Mouse (Mus musculus) lung, postnatal 25 days (tissue): ENCODE measurements at regions not wholly inside any gene's neighbourhood (a gene's known extent, or its start where the extent isn't known, plus 50 kb on each side); places are given as distances from the start of the nearest gene placed in this dataset.

Experiments used
- DNase-seq: peaks from one replicate; pipeline ENCODE4 v3.0.0; 2022; ENCODE audit warnings: low spot score

GRCm38 (mm10) chr4:34105251-34105650 lies 55.3 kb upstream of the Spaca1 start:
- no peak for DNase-seq

DNA sequence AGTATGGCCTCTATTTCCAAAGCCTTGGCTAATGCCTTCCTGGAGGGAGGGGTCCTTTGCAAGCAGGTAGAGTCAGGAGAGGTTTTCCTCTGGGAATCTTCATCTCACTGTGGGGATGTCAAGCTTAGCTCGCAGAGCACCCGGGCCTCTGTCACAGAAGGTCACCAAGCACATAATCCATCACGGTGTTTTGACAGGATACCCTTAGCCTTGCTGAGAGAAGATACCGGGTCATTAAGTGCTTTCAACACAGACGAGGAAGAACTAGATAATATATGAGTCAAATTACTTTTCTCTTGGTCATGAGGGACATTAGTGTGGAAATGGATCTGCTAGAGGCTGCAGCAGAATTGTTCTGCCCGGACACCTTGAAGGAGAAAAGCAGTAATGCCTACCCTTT lies 64.3 kb upstream of the Spaca1 start:
- DNase-seq = no peak

DNA sequence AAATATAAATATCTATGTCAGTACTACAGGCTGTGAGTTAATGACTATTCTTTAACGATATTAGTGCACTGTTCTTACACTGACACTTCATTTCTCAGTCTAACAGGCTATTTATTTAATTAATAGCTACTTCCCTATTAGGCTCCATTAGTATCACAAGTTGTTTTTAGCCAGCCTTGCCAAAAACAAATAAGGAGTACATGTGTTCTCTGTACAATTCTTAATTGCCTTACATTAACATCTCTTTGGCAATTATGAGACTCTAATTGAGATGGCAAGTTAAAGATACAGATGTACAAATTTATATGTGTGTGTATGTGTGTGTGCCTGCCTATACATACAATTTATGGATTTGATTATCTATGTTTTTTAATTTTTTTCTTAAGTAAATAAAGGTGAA lies 67.1 kb upstream of the Spaca1 start:
- DNase-seq = no peak

- DNase-seq = no peak
Observed at GRCm38 (mm10) chr4:34122959-34123520, 73.0 kb upstream of the Spaca1 start.

GRCm38 (mm10) chr4:34128224-34128623 lies 78.2 kb upstream of the Spaca1 start:
- no peak for DNase-seq

- DNase-seq = no peak
Observed at GRCm38 (mm10) chr4:34146133-34146867, 96.3 kb upstream of the Spaca1 start.

GRCm38 (mm10) chr4:34148956-34149739 lies 99.2 kb upstream of the Spaca1 start:
- DNase-seq = no peak

DNA sequence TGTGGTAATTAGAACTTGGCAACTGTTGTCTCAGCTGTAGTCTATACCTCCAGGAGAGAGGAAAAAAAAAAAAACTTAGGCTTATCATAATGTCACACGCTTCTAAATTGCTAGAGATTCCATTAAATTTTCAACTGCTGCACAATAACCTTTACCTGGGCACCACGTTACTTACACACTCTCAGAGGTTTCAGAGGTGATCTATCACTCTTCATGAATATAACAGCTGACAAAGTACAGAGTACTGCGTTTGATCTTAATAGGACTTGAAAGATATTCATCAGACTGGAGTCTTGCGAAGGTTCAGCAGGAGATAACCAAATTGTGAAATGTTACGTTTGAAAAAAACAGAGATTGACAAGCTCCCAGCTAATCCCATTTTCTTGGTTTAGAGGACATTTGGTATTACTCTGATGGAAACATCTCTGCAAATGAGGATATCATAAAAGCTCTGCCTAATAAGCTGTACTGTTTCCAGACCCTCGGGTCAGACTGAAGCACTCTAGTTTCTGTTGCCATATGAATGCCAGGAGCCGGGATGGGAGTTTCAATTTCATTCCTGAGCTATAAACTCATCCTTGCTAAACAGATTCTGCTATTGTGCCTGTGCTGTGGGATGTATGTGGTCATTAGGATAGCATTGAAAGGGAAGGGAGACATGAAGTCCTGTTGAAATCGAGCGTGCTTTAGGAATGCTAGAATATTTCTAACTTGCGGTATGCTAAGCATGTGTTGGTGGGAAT lies 101.8 kb upstream of the Spaca1 start:
- no peak for DNase-seq

- no peak for DNase-seq
Observed at GRCm38 (mm10) chr4:34155501-34155900, 105.5 kb upstream of the Spaca1 start.

DNA sequence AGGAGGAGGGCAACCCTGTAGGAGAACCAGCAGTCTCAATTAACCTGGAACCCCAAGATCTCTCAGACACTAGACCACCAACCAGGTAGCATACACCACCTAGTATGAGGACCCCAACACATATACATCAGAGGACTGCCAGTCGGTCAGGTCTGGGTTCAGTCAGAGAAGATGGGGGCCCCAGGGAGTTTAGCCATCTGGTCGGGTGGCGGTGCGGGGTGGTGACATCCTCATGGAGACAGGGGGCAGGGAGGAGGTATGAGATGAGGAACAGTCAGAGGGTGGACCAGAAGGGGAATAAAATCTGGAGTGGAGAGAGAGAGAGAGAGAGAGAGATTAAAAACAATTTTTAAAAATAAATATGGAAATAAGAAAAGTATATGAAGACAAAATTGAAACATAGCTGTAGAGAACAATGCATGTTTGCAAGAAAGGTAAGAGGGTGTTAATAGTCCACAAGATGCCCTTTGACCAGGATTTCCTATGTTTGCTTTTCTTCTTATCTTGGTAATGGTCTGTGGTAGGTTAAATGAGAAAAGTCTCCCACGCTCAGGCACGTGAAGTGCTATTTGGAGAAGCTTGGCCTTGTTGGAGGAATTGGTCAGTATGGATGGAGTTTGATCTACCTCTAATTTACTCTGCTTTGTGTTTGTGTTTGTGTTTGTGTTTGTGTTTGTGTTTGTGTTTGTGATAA lies 108.0 kb upstream of the Spaca1 start:
- no peak for DNase-seq

GRCm38 (mm10) chr4:34171265-34171862 lies 121.4 kb upstream of the Spaca1 start:
- DNase-seq = no peak

- no peak for DNase-seq
Observed at GRCm38 (mm10) chr4:34172000-34172399, 122.0 kb upstream of the Spaca1 start.

DNA sequence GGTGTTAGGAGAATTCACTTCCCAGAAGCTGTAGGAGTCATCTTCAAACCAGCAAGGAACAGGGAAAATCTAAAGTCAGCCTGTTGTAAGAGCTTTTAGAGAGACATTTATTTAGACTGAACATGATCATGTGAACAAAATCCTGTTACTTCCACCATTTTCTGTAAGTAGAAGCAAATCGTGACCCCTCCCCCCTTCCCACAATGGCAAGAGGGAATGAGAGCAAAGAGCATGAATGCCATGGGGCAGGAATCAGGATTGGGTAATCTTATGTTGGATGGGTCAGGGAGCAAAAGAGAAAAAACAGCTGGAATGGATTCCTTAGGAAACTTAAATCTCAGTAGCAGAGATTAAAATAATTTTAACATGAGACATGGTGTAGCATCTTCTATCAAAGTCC lies 127.4 kb upstream of the Spaca1 start:
- DNase-seq = no peak

DNA sequence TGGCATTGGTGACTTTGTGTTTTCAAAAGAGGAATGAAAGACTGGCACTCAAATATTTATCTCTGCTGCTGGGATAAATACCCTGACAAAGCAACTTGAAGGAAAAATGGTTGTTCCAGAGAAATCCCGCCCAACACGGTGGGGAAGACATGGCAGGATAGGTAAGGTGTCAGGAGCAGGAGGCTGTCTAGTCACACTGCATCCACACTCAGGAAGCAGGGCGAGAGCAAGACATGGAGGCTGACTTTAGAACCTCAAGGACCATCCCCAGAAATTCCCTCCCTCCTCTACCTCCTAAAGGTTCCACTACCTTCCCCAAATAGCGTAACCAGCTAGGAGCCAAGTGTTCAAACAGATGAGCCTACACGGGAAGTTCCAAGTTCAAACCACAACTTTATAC lies 136.5 kb upstream of the Spaca1 start:
- no peak for DNase-seq

DNA sequence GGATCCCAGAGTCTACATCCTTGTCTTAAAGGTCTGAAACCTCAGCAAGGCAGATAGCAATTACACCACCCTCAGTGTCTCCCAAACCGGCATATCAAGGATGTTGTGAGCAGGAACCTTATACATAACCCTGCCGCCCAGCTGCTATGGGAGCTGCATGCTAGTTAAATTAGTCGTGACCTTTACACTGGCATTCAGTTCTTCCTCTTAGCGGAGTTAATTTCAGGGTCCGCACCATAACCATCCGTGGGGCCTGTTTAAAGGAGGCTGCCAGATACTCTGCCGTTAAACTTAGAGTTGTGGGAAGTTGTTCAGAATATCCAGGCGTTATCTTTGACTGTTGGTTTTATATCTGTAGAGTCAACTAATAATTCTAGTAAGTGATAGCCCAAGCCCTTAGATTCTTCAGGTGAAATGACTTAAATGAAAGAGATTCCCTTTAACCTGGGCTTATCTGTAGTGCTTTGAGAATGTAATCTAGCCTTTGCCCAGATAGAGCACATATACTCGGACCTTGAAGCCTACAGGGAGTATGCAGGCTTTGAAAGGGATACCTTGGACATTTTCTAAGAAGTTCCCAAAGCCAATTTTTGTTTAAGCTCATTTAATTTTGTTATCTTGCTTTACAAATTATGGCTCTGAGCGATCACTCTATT lies 153.3 kb upstream of the Spaca1 start:
- no peak for DNase-seq

DNA sequence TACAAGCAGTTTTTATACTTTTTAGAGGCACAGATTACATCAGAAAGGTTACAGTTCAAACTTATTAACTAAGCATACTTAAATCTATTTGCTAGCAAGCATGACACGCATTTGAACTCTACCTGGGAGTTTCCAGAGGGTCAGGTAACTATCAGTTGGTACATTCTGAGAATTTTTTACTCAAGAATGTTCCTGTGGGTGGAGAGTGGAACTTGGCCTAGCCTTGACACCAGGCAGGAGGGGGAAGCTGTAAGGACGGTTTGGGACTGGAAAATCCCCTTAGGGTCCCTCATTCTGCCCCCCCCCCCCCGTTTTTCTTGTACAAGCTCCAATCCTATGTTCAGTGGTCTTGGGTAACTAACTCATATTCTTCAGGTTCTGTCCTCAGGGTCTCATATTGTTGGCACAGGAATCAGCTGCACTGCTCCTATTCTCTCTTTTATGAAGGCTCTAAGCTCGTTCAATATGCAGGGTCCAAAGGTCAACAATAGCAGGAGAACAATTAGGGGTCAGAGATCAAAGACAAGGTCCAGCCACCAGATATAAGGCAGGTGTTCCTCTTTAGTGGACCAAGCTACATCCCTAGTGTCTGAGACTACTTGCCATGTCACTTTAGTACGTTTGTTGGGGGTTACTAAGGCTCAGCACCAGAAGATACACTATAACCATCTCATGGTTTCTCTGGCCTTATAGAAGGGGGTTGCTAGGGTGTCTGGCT lies 159.3 kb upstream of the Spaca1 start:
- no peak for DNase-seq

- no peak for DNase-seq
Observed at GRCm38 (mm10) chr4:34213731-34214130, 163.7 kb upstream of the Spaca1 start.

DNA sequence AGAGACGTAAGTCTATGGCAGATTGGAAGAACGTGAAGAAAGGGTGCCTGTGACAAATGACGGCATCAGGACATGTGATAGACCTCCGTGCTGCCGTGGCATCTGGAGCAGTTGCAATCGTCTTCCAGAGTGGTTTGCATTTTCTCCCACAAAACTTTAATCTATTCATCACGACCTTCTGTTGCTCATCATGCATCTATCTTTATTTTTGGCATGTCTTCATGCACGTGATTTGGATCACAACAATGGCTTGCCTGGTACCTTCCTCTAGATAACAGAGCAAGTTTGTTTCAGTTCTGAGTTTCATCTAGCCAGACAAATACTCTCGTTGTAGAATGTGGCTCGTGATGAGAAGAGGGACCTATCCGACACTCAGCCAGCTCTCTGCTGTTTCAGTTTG lies 164.4 kb upstream of the Spaca1 start:
- no peak for DNase-seq

GRCm38 (mm10) chr4:34221915-34222314 lies 171.9 kb upstream of the Spaca1 start:
- no peak for DNase-seq

DNA sequence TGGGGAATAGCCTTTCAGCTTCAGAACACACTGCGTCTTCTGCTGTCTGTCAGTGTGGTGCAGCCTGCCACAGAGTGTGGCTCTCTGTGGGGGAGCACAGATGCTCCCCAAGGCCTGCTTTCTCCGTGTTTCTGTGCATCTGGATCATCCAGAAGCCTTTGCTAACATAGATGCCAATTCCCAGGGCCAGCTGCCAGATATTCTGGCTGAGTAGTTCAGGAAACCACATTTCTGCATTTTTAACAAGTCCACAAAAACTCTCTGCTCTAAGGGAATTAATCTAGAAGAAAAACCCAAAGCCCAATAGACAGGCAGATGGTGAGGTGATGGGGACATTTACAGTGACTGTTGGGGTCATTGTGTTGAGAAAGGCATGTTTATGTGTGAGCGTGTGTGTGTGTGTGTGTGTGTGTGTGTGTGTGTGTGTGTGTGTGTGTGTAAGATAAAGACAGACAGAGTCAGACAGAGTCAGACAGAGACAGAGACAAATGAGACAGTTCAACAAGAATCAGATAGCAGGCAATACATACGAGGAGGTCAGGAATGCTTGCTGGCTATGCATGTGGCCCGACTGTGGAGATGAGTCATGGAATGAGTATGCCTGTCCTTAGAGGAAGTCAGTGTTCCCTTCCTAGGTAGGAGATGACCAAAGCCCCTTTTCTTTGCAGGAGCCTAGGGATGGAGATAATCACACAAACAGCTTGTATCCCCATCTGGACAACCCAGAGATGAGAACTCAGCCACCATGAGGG lies 176.3 kb upstream of the Spaca1 start:
- DNase-seq = no peak
